Mouse (Mus musculus) right cerebral cortex, postnatal 10 days (tissue): ENCODE results near the gene Ltbp2.

Source experiments
- DNase-seq, 2 experiments: peaks; one replicate each; pipeline ENCODE4 v3.0.0; 2021; ENCODE audit warnings: low spot score in 2 of 2

Ltbp2 gene

GRCm38 (mm10) chr12:84880091-84880490, 3.8 kb upstream of the Ltbp2 start:
- peak in 1 of 2 experiments; percentile 39 for DNase-seq

DNA sequence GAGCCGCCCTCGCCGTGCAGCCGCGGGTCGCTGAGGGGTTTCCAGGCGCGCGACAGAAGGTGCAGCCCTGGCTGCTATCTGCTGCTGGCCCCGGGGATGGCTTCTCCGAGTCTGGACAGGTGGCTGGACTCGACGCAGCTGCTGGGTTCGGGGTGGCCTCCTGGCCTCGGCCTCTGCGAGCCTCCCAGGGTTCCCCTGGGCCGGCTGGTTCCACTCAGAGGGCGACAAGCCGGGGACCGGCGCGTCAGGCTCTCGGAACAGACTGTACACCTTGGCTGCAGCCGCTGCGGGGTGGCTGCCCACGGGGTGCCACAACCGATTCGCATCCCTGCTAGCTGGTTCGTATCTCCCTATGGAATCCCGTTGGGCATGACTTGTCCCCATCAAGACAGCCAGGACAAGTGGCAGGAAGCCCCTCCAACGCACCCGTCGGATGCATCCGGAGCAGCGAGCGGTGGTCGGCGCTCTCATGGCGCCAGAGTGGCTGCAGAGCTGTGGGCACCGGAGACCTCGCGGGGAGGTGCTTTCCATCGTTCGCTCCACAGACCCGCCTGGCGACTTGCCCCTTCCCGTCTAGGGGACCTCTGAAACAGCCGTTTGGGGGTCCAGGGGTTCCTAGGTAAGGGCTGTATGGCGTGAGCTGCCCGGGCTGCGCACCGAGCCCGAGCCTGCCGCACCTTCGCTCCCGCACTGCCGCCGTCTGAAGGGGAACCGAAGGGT, 411 bp downstream of the Ltbp2 start:
- peak in 1 of 2 experiments; percentile 34 for DNase-seq

DNA sequence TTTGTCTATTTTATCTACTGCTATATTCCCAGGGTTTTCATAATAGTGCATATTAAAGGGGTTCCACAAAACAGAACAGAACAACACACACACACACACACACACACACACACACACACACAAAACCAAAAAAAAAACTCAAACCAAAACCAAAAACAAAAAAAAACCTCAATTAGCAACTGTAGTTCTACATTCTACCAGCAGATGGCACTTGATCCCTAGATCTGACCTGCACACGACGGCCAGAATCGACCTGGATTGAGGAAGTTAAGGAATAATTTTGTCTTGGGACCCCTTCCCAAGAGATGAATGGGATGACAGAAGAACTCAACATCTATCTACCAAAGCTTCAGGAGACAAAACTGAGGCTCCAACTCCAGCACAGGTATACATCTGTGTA, 2.9 kb downstream of the Ltbp2 start:
- DNase-seq = no peak

DNA sequence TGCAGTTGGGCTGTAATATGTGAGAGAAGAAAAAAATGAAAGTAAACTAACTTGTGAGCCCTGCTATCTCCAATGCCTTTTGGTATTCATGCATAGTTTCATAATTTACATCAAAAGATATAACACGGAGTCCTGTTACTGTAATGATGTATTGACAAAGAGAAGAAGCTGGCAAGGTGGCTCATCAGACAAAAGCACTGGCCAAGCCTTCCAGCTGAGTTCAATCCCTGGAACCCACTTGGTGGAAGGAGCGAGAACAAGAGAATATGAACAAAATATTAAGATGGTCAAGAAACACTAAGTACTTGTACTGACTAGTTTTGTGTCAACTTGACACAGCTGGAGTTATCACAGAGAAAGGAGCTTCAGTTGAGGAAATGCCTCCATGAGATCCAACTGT, 4.0 kb downstream of the Ltbp2 start:
- no peak for DNase-seq

DNA sequence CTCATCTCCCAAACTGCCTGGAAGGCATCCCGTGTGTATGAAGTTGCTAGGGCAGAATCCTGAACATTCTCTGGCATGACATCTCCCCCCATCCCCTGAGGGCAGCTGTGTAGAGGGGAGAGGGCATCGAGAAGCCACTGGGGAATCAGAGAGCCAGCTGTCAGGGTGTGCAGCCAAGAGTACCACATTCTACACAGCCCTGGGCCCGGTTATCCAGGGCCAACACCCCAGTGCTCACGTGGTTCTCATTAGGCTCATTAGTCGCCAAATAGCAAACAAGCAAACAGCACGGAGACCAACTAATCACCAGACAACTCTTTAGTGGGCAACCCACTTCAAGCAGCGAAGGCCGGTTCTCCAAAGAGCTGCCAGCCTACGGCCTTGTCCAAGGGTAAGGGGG, 10.9 kb downstream of the Ltbp2 start:
- DNase-seq = no peak

DNA sequence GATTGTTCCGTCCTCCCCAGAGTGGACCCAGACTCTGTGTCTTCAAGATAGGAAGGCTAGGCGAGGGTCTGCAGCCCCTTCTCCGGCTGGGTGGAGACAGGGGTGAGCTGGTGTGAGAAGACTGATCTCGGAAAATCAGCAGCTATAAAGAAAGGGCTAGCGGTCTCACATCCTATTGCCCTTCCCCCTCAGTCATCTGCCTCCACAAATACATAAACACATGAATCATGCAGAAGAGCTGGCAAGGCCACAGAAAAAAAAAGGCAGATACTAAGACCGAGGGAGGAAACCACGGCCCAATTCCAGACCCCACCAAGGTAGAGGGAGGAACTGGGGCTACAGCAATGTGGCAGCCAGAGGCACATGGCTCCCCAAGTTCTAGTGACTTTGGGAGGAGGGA, 11.5 kb downstream of the Ltbp2 start:
- no peak for DNase-seq

GRCm38 (mm10) chr12:84863196-84863595, 13.1 kb downstream of the Ltbp2 start:
- no peak for DNase-seq

- DNase-seq = peak; percentile 57 to 59
These were observed 14.0 kb downstream of the Ltbp2 start for GRCm38 (mm10) chr12:84862136-84862910.

GRCm38 (mm10) chr12:84858149-84859113, 17.9 kb downstream of the Ltbp2 start:
- no peak for DNase-seq

- DNase-seq = no peak
These were observed 18.6 kb downstream of the Ltbp2 start for GRCm38 (mm10) chr12:84857706-84858105.

- DNase-seq = no peak
These were observed 19.8 kb downstream of the Ltbp2 start for GRCm38 (mm10) chr12:84856532-84856931.

DNA sequence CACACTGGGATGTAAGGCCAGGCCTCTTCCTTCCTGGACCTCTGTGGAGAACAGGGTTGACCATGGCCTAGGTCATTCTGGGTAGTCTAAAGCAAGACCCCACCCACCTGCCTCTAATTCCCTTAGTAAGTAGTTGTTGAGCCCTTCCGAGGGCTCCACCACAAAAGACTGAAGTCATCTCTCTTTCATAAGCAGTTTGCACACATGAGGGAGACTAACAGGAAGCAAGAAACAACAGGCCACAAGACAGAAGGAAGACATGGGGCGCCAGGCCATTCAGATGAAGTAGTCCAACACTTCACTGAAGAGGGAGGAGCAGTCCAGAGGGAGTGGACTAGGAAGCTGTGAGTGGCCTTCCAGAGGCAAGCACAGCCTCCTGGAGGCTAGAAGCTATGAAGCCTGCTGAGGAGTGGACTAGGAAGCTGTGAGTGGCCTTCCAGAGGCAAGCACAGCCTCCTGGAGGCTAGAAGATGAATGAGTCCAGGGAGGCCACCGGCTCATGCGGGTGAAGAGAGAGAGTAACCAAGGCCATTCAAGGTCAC, 21.2 kb downstream of the Ltbp2 start:
- no peak for DNase-seq

- DNase-seq = no peak
These were observed 21.8 kb downstream of the Ltbp2 start for GRCm38 (mm10) chr12:84854392-84855033.

- DNase-seq = no peak
These were observed 24.8 kb downstream of the Ltbp2 start for GRCm38 (mm10) chr12:84851403-84852040.

GRCm38 (mm10) chr12:84847882-84848281, 28.4 kb downstream of the Ltbp2 start:
- no peak for DNase-seq

DNA sequence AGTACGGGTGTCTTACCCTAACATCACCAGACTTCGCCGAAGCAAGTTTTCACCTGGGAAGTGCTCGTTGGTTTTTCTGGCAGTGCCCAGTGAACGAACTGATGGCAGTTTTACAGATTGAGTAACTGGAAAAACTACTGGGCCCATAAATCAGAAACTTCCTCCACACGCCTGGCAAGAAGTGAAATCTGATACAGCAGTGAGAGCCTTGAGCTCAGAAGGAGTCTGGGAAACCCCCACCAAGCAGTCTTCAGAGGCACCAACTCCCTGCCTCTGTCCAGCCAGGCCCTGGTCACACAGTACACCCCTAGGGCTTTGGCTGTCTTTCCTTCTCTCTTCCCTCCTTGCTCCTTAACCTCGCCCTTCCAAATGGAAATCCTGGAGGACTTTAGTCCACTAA, 28.9 kb downstream of the Ltbp2 start:
- no peak for DNase-seq

- no peak for DNase-seq
These were observed 29.7 kb downstream of the Ltbp2 start for GRCm38 (mm10) chr12:84846594-84847014.

- no peak for DNase-seq
These were observed 33.6 kb downstream of the Ltbp2 start for GRCm38 (mm10) chr12:84842706-84843105.

- DNase-seq = peak; percentile 39 to 61
These were observed 34.9 kb downstream of the Ltbp2 start for GRCm38 (mm10) chr12:84841158-84842140.
